Mouse (Mus musculus): ENCODE results near the gene Sirt4. TPM values are rescaled to one million over a fixed set of nuclear protein-coding genes. Genes with fewer than 3 reads are reported as not detected.

Sirt4 gene
- 6.0 and 6.1 TPM in 2 replicates for polyA plus RNA-seq (2015; fragmentation: Nextera tagmentation; extraction: Ambion mirVana)

DNA sequence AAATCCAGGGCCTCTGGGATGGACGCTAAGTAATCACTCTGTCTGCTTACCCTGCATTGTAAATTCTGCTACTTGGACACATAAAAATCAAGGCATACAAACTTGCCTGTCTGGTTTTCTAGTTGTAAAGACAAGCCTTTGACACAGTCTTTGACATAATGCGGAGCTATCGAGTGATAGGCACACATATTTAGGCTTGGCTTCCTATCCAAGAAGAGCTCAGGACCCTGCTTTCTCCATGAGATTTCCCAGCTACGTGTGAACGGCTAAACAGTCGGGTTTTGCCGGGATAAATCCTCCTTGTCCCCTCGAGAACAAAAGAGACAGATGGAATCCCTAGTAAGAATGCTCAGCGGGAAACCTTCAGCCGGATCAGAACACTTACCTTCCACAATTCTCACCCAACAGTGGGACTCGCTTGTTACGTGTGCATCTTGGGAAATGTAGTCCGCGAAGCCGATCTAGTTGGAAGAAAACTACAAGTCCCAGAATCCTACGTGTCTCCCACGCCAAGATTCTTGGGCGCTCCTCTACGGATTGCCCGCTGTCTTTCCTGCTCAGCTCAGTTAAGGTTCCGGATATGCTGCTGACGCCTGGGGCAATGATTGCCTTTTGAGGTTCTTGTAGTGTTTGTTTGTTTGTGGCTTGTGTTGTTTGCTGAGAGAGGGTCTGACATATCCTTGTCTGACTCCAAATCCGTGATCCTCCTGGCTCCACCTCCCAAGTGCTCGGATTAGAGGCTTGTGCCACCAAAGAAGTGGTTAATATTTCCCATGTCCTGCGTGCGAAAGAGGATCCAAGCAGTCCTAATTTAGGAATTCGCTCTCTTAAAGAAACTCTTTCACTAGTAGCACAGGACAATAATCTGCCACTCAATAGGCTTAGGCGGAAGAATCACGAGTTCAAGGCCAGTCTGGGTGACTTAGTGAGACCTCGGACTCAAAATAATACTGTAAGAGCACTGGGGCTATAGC is at the start of gene Sirt4:
Gene Sirt4 (minus strand): TSS at position 779 of the 974 bp plus-strand sequence.
- Histone ChIP-seq H3K36me3 (replicated peaks) (no peaks in the 10 kb centered on the region), H3K4me3 (replicated peaks) (peak within 1 kb of the TSS; percentile 60), H3K9me3 (replicated peaks) (no peaks in the 10 kb centered on the region), H3K4me1 (replicated peaks) (peaks cover 36% of the 10 kb centered on the region), H3K27ac (replicated peaks) (peak within 1 kb of the TSS; percentile 64), H3K27me3 (no peaks in the 10 kb centered on the region), H3K4me2 (peak within 1 kb of the TSS; percentile 81), H3K9ac (peak within 1 kb of the TSS; percentile 66)
- WGBS (ENCODE audit: insufficient replicate concordance), result 7% methylated on average over 30 of the region's 30 CpGs
- ATAC-seq (ENCODE audit: insufficient read depth), result peak; percentile 81

GRCm38 (mm10) chr5:115531671-115532270 is 47.2 kb upstream of the Sirt4 start:
- WGBS (ENCODE audit: insufficient replicate concordance), result 17% methylated on average over 18 of the region's 18 CpGs
- Histone ChIP-seq H3K36me3 (replicated peaks) (no peaks in the 10 kb centered on the region), H3K4me3 (replicated peaks) (peak overlapping the region; percentile 40), H3K27ac (replicated peaks) (peak overlapping the region; percentile 82), H3K4me2 (peak overlapping the region; percentile 76), H3K27me3 (peaks cover 3% of the 10 kb centered on the region; the same call in 1 of the 2 replicates), H3K4me1 (replicated peaks) (peaks cover 90% of the 10 kb centered on the region), H3K9ac (peak overlapping the region; percentile 62; the same call in 1 of the 2 replicates), H3K9me3 (replicated peaks) (no peaks in the 10 kb centered on the region)
- peak; percentile 82 for ATAC-seq (ENCODE audit: insufficient read depth)

GRCm38 (mm10) chr5:115530447-115530809 is 45.9 kb upstream of the Sirt4 start:
- 10% methylated on average over 8 of the region's 8 CpGs for WGBS (ENCODE audit: insufficient replicate concordance)
- no peak for ATAC-seq (ENCODE audit: insufficient read depth)
- H3K4me1 ChIP-seq (replicated peaks), result peaks cover 89% of the 10 kb centered on the region

DNA sequence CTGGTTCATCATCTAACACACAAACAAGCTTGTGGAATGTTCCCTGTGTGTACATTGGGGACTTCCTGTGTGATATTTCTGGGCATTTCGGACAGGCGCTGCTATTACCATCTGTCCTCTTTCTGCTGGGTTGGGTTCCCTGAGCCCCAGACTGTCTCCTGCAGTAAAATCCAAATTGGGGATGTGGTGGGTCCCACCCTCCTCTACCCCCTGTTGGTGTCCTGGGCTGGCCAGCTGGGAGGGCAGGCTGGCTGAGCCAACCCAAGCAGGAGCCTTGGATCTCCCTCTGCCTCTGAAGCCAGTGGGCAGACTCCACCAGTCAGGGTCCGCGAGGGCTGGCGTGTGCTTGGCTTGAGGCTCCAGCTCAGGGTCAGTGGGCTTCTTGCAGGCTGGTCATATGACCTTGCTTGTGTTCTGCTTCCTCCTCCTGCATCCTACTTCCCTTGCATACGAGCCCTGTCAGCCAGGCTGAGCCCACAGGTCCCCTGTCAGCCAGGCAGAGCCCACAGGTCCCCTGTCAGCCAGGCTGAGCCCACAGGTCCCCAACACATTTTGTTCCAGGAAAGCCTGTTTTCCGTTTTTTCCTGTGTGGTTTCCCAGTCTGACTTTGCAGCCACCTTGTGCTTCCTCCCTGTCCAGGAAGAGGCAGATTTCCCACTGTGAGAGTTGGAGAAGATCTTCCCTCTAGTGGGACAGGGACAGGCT is 45.4 kb upstream of the Sirt4 start:
- Histone ChIP-seq H3K27ac (replicated peaks) (peak overlapping the region; percentile 82), H3K27me3 (no peaks in the 10 kb centered on the region), H3K4me2 (peak overlapping the region; percentile 45), H3K4me3 (replicated peaks) (no peak overlapping the region; the same call in 1 of the 2 replicates), H3K36me3 (replicated peaks) (no peaks in the 10 kb centered on the region), H3K9ac (peak overlapping the region; percentile 23; the same call in 1 of the 2 replicates), H3K9me3 (replicated peaks) (no peaks in the 10 kb centered on the region), H3K4me1 (replicated peaks) (peaks cover 89% of the 10 kb centered on the region)
- ATAC-seq (ENCODE audit: insufficient read depth), result no peak
- WGBS (ENCODE audit: insufficient replicate concordance), result 36% methylated on average over 7 of the region's 7 CpGs

More at GRCm38 (mm10) chr5:115530447-115530809, 45.9 kb upstream of the Sirt4 start:
- peak overlapping the region; percentile 82 for H3K27ac ChIP-seq (replicated peaks)
- H3K4me3 ChIP-seq (replicated peaks), result no peak overlapping the region; the same call in 1 of the 2 replicates
- peak overlapping the region; percentile 23; the same call in 1 of the 2 replicates for H3K9ac ChIP-seq
- H3K27me3 ChIP-seq, result peaks cover 3% of the 10 kb centered on the region; the same call in 1 of the 2 replicates
- H3K4me2 ChIP-seq, result peak overlapping the region; percentile 45
- H3K9me3 ChIP-seq (replicated peaks), result no peaks in the 10 kb centered on the region
- no peaks in the 10 kb centered on the region for H3K36me3 ChIP-seq (replicated peaks)

DNA sequence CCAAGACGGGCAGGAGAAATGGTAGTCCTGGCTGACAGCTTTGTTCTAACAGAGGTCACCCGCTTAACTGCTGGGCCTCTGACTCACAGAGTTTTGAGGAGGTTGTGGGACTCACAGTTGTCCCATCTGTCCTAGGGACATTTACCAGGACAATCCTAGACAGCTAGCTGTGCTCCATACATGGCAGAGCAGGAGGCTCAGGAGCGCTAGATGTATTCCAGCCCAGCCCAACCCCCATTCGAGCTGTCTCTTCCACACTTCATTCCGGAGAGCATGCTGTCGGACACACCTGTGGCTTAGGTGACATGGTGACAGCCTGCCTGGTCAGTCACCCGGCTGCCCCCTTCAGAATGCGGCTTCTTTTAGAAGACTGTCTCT is 44.8 kb upstream of the Sirt4 start:
- WGBS (ENCODE audit: insufficient replicate concordance), result 57% methylated on average over 8 of the region's 8 CpGs
- no peaks in the 10 kb centered on the region for H3K27me3 ChIP-seq
- H3K4me3 ChIP-seq (replicated peaks), result no peak overlapping the region
- peaks cover 89% of the 10 kb centered on the region for H3K4me1 ChIP-seq (replicated peaks)
- no peaks in the 10 kb centered on the region for H3K36me3 ChIP-seq (replicated peaks)
- no peak overlapping the region for H3K9ac ChIP-seq
- H3K27ac ChIP-seq (replicated peaks), result peak overlapping the region; percentile 82
- no peak for ATAC-seq (ENCODE audit: insufficient read depth)
- no peaks in the 10 kb centered on the region for H3K9me3 ChIP-seq (replicated peaks)
- H3K4me2 ChIP-seq, result 0 out of 2 replicates have a peak overlapping the region, but pooled peaks have one; percentile 17

DNA sequence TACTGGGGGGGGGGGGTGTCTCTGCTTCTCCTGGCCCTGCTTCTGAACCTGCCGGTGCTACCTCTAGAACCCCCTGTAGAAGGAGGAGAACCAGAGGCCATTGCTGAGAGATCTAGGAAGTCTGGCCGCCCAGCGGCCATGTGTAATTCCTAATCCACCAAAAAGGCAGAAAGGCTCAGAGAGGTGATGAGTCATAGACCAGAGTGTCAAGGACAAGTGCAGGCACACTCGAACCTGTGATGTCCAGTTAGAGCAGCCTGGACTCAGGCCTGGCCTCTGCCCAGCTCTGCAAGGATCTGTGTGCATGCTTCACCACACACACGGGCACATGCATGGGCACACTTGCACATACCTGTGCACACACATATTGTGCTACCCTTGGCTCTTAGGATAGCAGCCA is 43.6 kb upstream of the Sirt4 start:
- no peak for ATAC-seq (ENCODE audit: insufficient read depth)
- 0 out of 2 replicates have a peak, but pooled peaks cover under 1% of the 10 kb centered on the region for H3K36me3 ChIP-seq (replicated peaks)
- no peak overlapping the region for H3K4me2 ChIP-seq
- H3K4me1 ChIP-seq (replicated peaks), result peaks cover 89% of the 10 kb centered on the region
- no peaks in the 10 kb centered on the region for H3K9me3 ChIP-seq (replicated peaks)
- H3K4me3 ChIP-seq (replicated peaks), result no peak overlapping the region
- H3K9ac ChIP-seq, result no peak overlapping the region
- H3K27ac ChIP-seq (replicated peaks), result no peak overlapping the region
- WGBS (ENCODE audit: insufficient replicate concordance), result 65% methylated on average over 5 of the region's 5 CpGs
- H3K27me3 ChIP-seq, result no peaks in the 10 kb centered on the region

- Histone ChIP-seq H3K27me3 (no peaks in the 10 kb centered on the region), H3K4me1 (replicated peaks) (peaks cover 89% of the 10 kb centered on the region), H3K9me3 (replicated peaks) (no peaks in the 10 kb centered on the region), H3K4me2 (no peak overlapping the region), H3K36me3 (replicated peaks) (0 out of 2 replicates have a peak, but pooled peaks cover 3% of the 10 kb centered on the region), H3K9ac (no peak overlapping the region), H3K4me3 (replicated peaks) (no peak overlapping the region), H3K27ac (replicated peaks) (no peak overlapping the region)
- ATAC-seq (ENCODE audit: insufficient read depth), result no peak
- 81% methylated on average over 17 of the region's 17 CpGs for WGBS (ENCODE audit: insufficient replicate concordance)
Observed at GRCm38 (mm10) chr5:115526456-115527202, 42.1 kb upstream of the Sirt4 start.

DNA sequence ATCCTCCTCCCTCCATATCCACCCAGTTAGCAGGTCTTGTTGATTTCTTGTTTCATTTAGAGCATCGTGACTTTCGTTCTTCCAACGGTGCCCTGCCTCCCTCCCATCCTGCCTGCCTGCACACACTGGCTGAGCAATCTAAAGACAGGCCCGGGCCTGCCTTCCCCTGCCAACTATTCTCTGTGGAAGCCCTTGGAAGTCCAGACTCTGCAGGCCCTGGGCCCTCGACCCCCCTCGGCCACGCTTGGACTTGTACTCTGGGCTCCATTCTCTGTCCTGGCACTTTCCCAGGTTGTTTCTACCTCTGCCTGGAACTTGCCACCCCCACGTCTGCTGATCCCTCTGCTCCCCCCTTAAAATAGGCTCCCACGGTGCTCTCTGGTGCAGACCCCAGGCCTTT is 41.4 kb upstream of the Sirt4 start:
- peaks cover 89% of the 10 kb centered on the region for H3K4me1 ChIP-seq (replicated peaks)

GRCm38 (mm10) chr5:115525416-115525815 is 40.9 kb upstream of the Sirt4 start:
- Histone ChIP-seq H3K4me3 (replicated peaks) (no peak overlapping the region), H3K27me3 (no peaks in the 10 kb centered on the region), H3K4me1 (replicated peaks) (peaks cover 89% of the 10 kb centered on the region), H3K4me2 (no peak overlapping the region), H3K9ac (no peak overlapping the region), H3K36me3 (replicated peaks) (0 out of 2 replicates have a peak, but pooled peaks cover 3% of the 10 kb centered on the region), H3K27ac (replicated peaks) (no peak overlapping the region), H3K9me3 (replicated peaks) (no peaks in the 10 kb centered on the region)
- no peak for ATAC-seq (ENCODE audit: insufficient read depth)
- WGBS (ENCODE audit: insufficient replicate concordance), result 75% methylated on average over 4 of the region's 4 CpGs

More for the DNA sequence above, 41.4 kb upstream of the Sirt4 start:
- Histone ChIP-seq H3K9ac (no peak overlapping the region), H3K4me2 (no peak overlapping the region), H3K36me3 (replicated peaks) (0 out of 2 replicates have a peak, but pooled peaks cover 3% of the 10 kb centered on the region), H3K27ac (replicated peaks) (no peak overlapping the region), H3K9me3 (replicated peaks) (no peaks in the 10 kb centered on the region), H3K4me3 (replicated peaks) (no peak overlapping the region), H3K27me3 (no peaks in the 10 kb centered on the region)
- 80% methylated on average over 9 of the region's 9 CpGs for WGBS (ENCODE audit: insufficient replicate concordance)
- no peak for ATAC-seq (ENCODE audit: insufficient read depth)

- no peaks in the 10 kb centered on the region for H3K27me3 ChIP-seq
- ATAC-seq (ENCODE audit: insufficient read depth), result no peak
- 59% methylated on average over 12 of the region's 12 CpGs for WGBS (ENCODE audit: insufficient replicate concordance)
- H3K4me1 ChIP-seq (replicated peaks), result peaks cover 86% of the 10 kb centered on the region
- no peak overlapping the region for H3K4me3 ChIP-seq (replicated peaks)
- no peak overlapping the region; the same call in 1 of the 2 replicates for H3K27ac ChIP-seq (replicated peaks)
- no peak overlapping the region for H3K4me2 ChIP-seq
- H3K9me3 ChIP-seq (replicated peaks), result no peaks in the 10 kb centered on the region
- H3K9ac ChIP-seq, result no peak overlapping the region
- H3K36me3 ChIP-seq (replicated peaks), result 0 out of 2 replicates have a peak, but pooled peaks cover 3% of the 10 kb centered on the region
Observed at GRCm38 (mm10) chr5:115524471-115524870, 39.9 kb upstream of the Sirt4 start.

All from liver, embryonic 15.5 days (tissue).